Mouse (Mus musculus) c-Kit-positive CD71-positive TER-119-negative erythroid progenitor cells, embryonic 14.5 days (primary cell): Measurements from ENCODE around the gene Gm12394.
"Not testable (repeated sequence)": the region's sequence is repeated elsewhere in the genome, so short reads cannot be mapped to it uniquely, and the experiment has no call there.

Experiments used
- DNase-seq: peaks from one replicate; pipeline ENCODE4 v3.0.0-alpha.2; 2013; ENCODE audit warnings: low read depth

Gm12394 gene

GRCm38 (mm10) chr4:42860483-42860882 lies 3.9 kb upstream of the Gm12394 start:
- DNase-seq = not testable (repeated sequence)

- DNase-seq = not testable (repeated sequence)
Observed at GRCm38 (mm10) chr4:42853788-42854187, 2.8 kb downstream of the Gm12394 start, which contains the start of gene Fam205a1. Fam205a1 (minus strand) TSS chr4:42853888.

DNA sequence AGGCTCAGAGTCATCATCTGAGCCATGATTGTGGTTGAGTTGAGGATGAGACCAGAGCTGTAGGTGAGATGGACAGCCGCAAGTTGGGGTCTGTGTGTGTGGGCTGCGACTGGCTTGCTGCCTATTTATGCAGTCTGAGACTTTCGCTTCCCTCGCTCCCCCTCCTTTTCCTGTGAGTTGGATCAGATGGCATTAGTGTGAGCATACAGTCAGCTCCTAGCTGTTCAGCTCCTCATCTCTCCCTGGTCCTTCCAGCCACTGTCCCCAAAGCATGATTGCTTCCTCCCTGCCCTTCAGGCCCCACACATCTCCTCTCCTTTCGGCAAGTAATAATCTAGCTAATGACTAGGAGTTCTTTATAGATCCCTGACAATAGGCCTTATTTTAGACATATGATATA lies 82.7 kb downstream of the Gm12394 start, which contains the start of gene Ccl21a:
Gene Ccl21a (minus strand): TSS at position 101 of the 400 bp plus-strand sequence.
- not testable (repeated sequence) for DNase-seq

- not testable (repeated sequence) for DNase-seq
Observed at GRCm38 (mm10) chr4:42756477-42756876, 100.1 kb downstream of the Gm12394 start, which contains the start of gene Ccl19. Ccl19 (minus strand) TSS chr4:42756577.

GRCm38 (mm10) chr4:42735245-42735644 lies 121.3 kb downstream of the Gm12394 start, which contains the start of gene 4930578G10Rik:
4930578G10Rik (plus strand) TSS chr4:42735545.
- not testable (repeated sequence) for DNase-seq
